9 mouse cellular contexts compared by ENCODE assay signal in the genomic region with DNA sequence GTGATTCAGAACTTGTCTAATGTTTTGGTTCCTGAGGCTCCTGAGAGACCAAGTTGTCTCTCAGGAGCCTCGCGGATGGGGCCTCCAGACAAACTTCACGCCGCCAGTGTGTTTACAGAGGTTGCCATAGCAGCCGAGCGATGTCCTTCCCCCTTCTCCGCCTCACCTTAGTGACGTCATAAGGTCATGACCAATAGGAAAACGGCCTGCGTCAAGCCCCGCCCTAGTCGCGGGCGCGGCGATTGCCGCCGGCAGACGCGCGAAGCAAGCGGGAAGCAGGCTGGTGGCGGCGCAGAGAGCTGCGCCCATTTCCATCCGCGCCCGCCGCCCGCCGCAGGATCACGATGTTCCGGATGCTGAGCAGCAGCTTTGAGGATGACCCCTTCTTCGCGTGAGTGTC. TPM values are rescaled to one million over a fixed set of nuclear protein-coding genes. Genes with fewer than 3 reads are reported as not detected.
DNase-seq lines count a peak whose midpoint lies in the region; ATAC-seq and TF ChIP-seq lines count a peak whose summit lies in the region.
"Had no signal": no experiment of that assay in that cellular context is flagged by ENCODE, and none has a peak within 500 bp of the region (broad histone marks: within the 10 kb centered on the region; RNA-seq: fewer than 3 reads in every experiment).

A gene (plus strand): TSS at position 226 of the 400 bp plus-strand sequence.

- no peaks in the 10 kb centered on the region for H3K9me3 ChIP-seq in embryonic facial prominence, embryonic 15.5 days (replicated peaks)
- H3K9me3 ChIP-seq in limb, embryonic 12.5 days, result no peaks in the 10 kb centered on the region
- H3K9me3 ChIP-seq in midbrain, embryonic 15.5 days, result no peaks in the 10 kb centered on the region

- TF ChIP-seq POLR2A in bone marrow macrophage, adult 2 months (IDR thresholded peaks at IDR 0.05; ENCODE audit: borderline replicate concordance, low read depth, low read length), result no peak

- H3K9ac ChIP-seq in embryonic facial prominence, embryonic 15.5 days, result peak within 1 kb of the TSS; percentile 47; the same call in 1 of the 2 replicates
- H3K9ac ChIP-seq in limb, embryonic 12.5 days (replicated peaks), result peak within 1 kb of the TSS; percentile 58
- H3K9ac ChIP-seq in midbrain, embryonic 15.5 days, result peak within 1 kb of the TSS; percentile 59

- H3K4me2 ChIP-seq in embryonic facial prominence, embryonic 15.5 days (replicated peaks), result peak within 1 kb of the TSS; percentile 84
- H3K4me2 ChIP-seq in limb, embryonic 12.5 days, result peak within 1 kb of the TSS; percentile 90
- peak within 1 kb of the TSS; percentile 96 for H3K4me2 ChIP-seq in midbrain, embryonic 15.5 days

- DNase-seq in 3134 (ENCODE audit: extremely low read depth, insufficient read length, low spot score), result peak; percentile 45
- peak; percentile 87 for DNase-seq in heart, adult 8-10 months (ENCODE audit: low spot score)
- DNase-seq in kidney, adult 8-10 months, result peak; percentile 75 to 85
- peak; percentile 55 to 66 for DNase-seq in spleen, adult 18-20 months

- H3K27ac ChIP-seq in bone marrow macrophage, adult 2 months (ENCODE audit: insufficient read depth, low read depth, low read length), result no peak within 1 kb of the TSS
- no peak within 1 kb of the TSS for H3K27ac ChIP-seq in embryonic facial prominence, embryonic 15.5 days (replicated peaks)
- no peak within 1 kb of the TSS for H3K27ac ChIP-seq in limb, embryonic 12.5 days
- H3K27ac ChIP-seq in midbrain, embryonic 15.5 days, result no peak within 1 kb of the TSS

- peak within 1 kb of the TSS; percentile 55 for H3K4me3 ChIP-seq in bone marrow macrophage, adult 2 months (ENCODE audit: insufficient read depth, low read length)
- peak within 1 kb of the TSS; percentile 55 for H3K4me3 ChIP-seq in embryonic facial prominence, embryonic 15.5 days (replicated peaks)
- H3K4me3 ChIP-seq in limb, embryonic 12.5 days (replicated peaks), result peak within 1 kb of the TSS; percentile 53
- peak within 1 kb of the TSS; percentile 66 for H3K4me3 ChIP-seq in midbrain, embryonic 15.5 days

- H3K36me3 ChIP-seq in embryonic facial prominence, embryonic 15.5 days, result no peaks in the 10 kb centered on the region
- H3K36me3 ChIP-seq in limb, embryonic 12.5 days, result no peaks in the 10 kb centered on the region
- no peaks in the 10 kb centered on the region for H3K36me3 ChIP-seq in midbrain, embryonic 15.5 days (replicated peaks)

- WGBS in embryonic facial prominence, embryonic 15.5 days, result under 1% methylated on average over 35 of the region's 35 CpGs
- under 1% methylated on average over 35 of the region's 35 CpGs for WGBS in limb, embryonic 12.5 days
- under 1% methylated on average over 35 of the region's 35 CpGs for WGBS in midbrain, embryonic 15.5 days

- TF ChIP-seq CTCF in bone marrow macrophage, adult 2 months (IDR thresholded peaks at IDR 0.05; ENCODE audit: low read depth, low read length), result no peak

- peaks cover 2% of the 10 kb centered on the region; the same call in 1 of the 2 replicates for H3K4me1 ChIP-seq in bone marrow macrophage, adult 2 months (ENCODE audit: control insufficient read depth, insufficient read depth, low read length)
- peaks cover 4% of the 10 kb centered on the region; the same call in 1 of the 2 replicates for H3K4me1 ChIP-seq in embryonic facial prominence, embryonic 15.5 days
- H3K4me1 ChIP-seq in limb, embryonic 12.5 days (replicated peaks), result 0 out of 2 replicates have a peak, but pooled peaks cover 5% of the 10 kb centered on the region
- H3K4me1 ChIP-seq in midbrain, embryonic 15.5 days, result peaks cover 5% of the 10 kb centered on the region; the same call in 1 of the 2 replicates

- ATAC-seq in embryonic facial prominence, embryonic 15.5 days (ENCODE audit: insufficient number of reproducible peaks, low FRiP score, low TSS enrichment, low read depth), result peak; percentile 94
- peak; percentile 93 for ATAC-seq in limb, embryonic 12.5 days (ENCODE audit: insufficient number of reproducible peaks, insufficient read depth, low FRiP score, low TSS enrichment, low read depth)
- ATAC-seq in midbrain, embryonic 15.5 days (replicated peaks), result peak; percentile 99

- H3K27me3 ChIP-seq in embryonic facial prominence, embryonic 15.5 days, result peaks cover 11% of the 10 kb centered on the region; the same call in 1 of the 2 replicates
- H3K27me3 ChIP-seq in limb, embryonic 12.5 days, result peaks cover 17% of the 10 kb centered on the region
- H3K27me3 ChIP-seq in midbrain, embryonic 15.5 days (replicated peaks), result peaks cover 15% of the 10 kb centered on the region
- H3K27me3 ChIP-seq: CH12.LX had no signal

RNA-seq across cellular contexts. Expression of the gene that starts here (rescaled TPM):
- 1.2 TPM in 1 of 2 replicates, not detected in the other for polyA plus RNA-seq in bone marrow macrophage, adult 2 months (2012; ENCODE audit: insufficient read depth, insufficient read length, missing spikeins)
- 38.1 and 59.7 TPM in 2 replicates for polyA plus RNA-seq in embryonic facial prominence, embryonic 15.5 days (2015; fragmentation: Nextera tagmentation; extraction: Ambion mirVana)
- 100 to 1,000 TPM; 135 to 199 (median 160) TPM for total RNA-seq in heart, adult 8-10 months (2022)
- polyA plus RNA-seq in limb, embryonic 12.5 days (2016; fragmentation: Nextera tagmentation; extraction: Ambion mirVana), result 19.6 and 21.8 TPM in 2 replicates
- 28.6 and 33.7 TPM in 2 replicates for polyA plus RNA-seq in midbrain, embryonic 15.5 days (2015; fragmentation: Nextera tagmentation; extraction: Ambion mirVana)
- total RNA-seq: CH12.LX had no signal
